Mouse (Mus musculus) CD8-positive naive resting alpha-beta T cell, adult 57 days (primary cell): Measurements from ENCODE around the gene Ccdc169. TPM values are rescaled to one million over a fixed set of nuclear protein-coding genes. Genes with fewer than 3 reads are reported as not detected.

ENCODE experiments used
- total RNA-seq: library from RNA; stranded (reverse); gene quantifications from one replicate; pipeline ENCODE4 v1.2.4, GENCODE M21; 2023

Gene Ccdc169
- total RNA-seq, result not detected

GRCm38 (mm10) chr3:55137039-55137438, at the start of gene Ccdc169:
Ccdc169 (plus strand) TSS chr3:55137339.

GRCm38 (mm10) chr3:55111935-55112709, 25.0 kb upstream of the Ccdc169 start, which contains the start of gene Spg20:
Spg20 (plus strand) TSS chr3:55112108.

GRCm38 (mm10) chr3:55181766-55182165, 44.6 kb downstream of the Ccdc169 start, which contains the start of gene Sohlh2:
Sohlh2 (plus strand) TSS chr3:55182028.

Other genes starting within 250 kb of the Ccdc169 start
- not detected for gene Sertm1, start 221.5 kb upstream of the Ccdc169 start, total RNA-seq
- gene Ccna1, start 81.8 kb upstream of the Ccdc169 start, total RNA-seq, result not detected
- gene Spg20, start 25.2 kb upstream of the Ccdc169 start, total RNA-seq, result 22.9 TPM
- gene Sohlh2, start 44.7 kb downstream of the Ccdc169 start, total RNA-seq, result not detected
- not detected for gene Dclk1, start 105.0 kb downstream of the Ccdc169 start, total RNA-seq